Mouse (Mus musculus) cerebellum, adult 2 months (tissue): ENCODE data around the gene Scgb1c1.

ENCODE experiments used
- CTCF ChIP-seq: fragments of 200-500 bp; IDR thresholded peaks from 2 replicates; pipeline ENCODE4 v1.5.1; 2011; ENCODE audit warnings: low read depth, mild to moderate bottlenecking, control low read depth, low read length, moderate library complexity, borderline replicate concordance; ENCODE audit not compliant: insufficient read depth
- POLR2A ChIP-seq: fragments of 200-500 bp; IDR thresholded peaks from 2 replicates; pipeline ENCODE4 v1.6.1; 2011; ENCODE audit warnings: low read length, control low read depth, borderline replicate concordance; ENCODE audit not compliant: insufficient read depth

DNA sequence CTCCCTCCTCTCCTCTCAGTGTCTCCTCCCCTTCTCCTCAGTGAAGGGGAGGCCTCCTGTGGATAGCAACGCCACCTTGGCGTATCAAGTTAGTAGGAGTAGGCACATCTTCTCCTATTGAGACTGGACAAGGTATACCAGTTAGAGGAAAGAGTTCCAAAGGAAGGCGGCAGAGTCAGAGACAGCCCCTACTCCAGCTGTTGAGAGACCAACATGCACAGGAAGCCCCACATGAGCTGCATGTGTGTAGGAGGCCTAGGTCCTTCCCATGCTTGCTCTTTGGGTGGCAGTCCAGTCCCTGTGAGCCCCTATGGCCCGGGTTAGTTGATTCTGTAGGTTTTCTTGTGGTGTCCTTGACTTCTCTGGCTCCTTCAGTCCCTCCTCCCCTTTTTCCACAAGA lies 12.0 kb upstream of the Scgb1c1 start:
- no peak for TF ChIP-seq POLR2A
- TF ChIP-seq CTCF = no peak
